Mouse (Mus musculus) intestine, embryonic 15.5 days (tissue): ENCODE data around the gene Mtf2. TPM values are rescaled to one million over a fixed set of nuclear protein-coding genes. Genes with fewer than 3 reads are reported as not detected.
"Not testable (repeated sequence)": the region's sequence is repeated elsewhere in the genome, so short reads cannot be mapped to it uniquely, and the experiment has no call there.

Experiments used
- ATAC-seq: fragments of 200-750 bp; cut with Nextera tagmentation; 2 replicates; pipeline ENCODE4 v1.8.0; 2017; ENCODE audit warnings: moderate TSS enrichment, moderate library complexity
- H3K27ac ChIP-seq: fragments of 300-500 bp; sonication (generic); 2 replicates; pipeline ENCODE4 v1.5.1; 2015; ENCODE audit warnings: mild to moderate bottlenecking, inconsistent platforms
- H3K27me3 ChIP-seq: fragments of 300-500 bp; sonication (generic); replicated peaks from 2 replicates; pipeline ENCODE4 v1.6.1; 2015; ENCODE audit warnings: inconsistent platforms
- H3K36me3 ChIP-seq: fragments of 300-500 bp; sonication (generic); 2 replicates; pipeline ENCODE4 v1.6.1; 2015; ENCODE audit warnings: inconsistent platforms
- H3K4me1 ChIP-seq: fragments of 300-500 bp; sonication (generic); replicated peaks from 2 replicates; pipeline ENCODE4 v1.6.1; 2015; ENCODE audit warnings: inconsistent platforms
- H3K4me2 ChIP-seq: fragments of 300-500 bp; sonication (generic); replicated peaks from 2 replicates; pipeline ENCODE4 v1.6.1; 2015; ENCODE audit warnings: mild to moderate bottlenecking, inconsistent platforms
- H3K4me3 ChIP-seq: fragments of 300-500 bp; sonication (generic); replicated peaks from 2 replicates; pipeline ENCODE4 v1.5.1; 2015; ENCODE audit warnings: inconsistent platforms
- H3K9ac ChIP-seq: fragments of 300-500 bp; sonication (generic); 2 replicates; pipeline ENCODE4 v1.6.1; 2015; ENCODE audit warnings: inconsistent platforms
- H3K9me3 ChIP-seq: fragments of 300-500 bp; sonication (generic); 2 replicates; pipeline ENCODE4 v1.6.1; 2016; ENCODE audit warnings: inconsistent platforms
- WGBS: fragments of 180-500 bp; shearing (Covaris S2); methylation state at CpG from one replicate; pipeline ENCODE4 v1.1.7; 2015; 5-methylcytosine and 5-hydroxymethylcytosine counted together
- polyA plus RNA-seq: library from polyadenylated mRNA; unstranded; fragments of >200 nt; fragmentation: Nextera tagmentation; extraction: Ambion mirVana; gene quantifications from 2 replicates; pipeline ENCODE4 v1.2.1, GENCODE M21; 2015

Mtf2 gene
- 71.8 and 86.0 TPM in 2 replicates for polyA plus RNA-seq

DNA sequence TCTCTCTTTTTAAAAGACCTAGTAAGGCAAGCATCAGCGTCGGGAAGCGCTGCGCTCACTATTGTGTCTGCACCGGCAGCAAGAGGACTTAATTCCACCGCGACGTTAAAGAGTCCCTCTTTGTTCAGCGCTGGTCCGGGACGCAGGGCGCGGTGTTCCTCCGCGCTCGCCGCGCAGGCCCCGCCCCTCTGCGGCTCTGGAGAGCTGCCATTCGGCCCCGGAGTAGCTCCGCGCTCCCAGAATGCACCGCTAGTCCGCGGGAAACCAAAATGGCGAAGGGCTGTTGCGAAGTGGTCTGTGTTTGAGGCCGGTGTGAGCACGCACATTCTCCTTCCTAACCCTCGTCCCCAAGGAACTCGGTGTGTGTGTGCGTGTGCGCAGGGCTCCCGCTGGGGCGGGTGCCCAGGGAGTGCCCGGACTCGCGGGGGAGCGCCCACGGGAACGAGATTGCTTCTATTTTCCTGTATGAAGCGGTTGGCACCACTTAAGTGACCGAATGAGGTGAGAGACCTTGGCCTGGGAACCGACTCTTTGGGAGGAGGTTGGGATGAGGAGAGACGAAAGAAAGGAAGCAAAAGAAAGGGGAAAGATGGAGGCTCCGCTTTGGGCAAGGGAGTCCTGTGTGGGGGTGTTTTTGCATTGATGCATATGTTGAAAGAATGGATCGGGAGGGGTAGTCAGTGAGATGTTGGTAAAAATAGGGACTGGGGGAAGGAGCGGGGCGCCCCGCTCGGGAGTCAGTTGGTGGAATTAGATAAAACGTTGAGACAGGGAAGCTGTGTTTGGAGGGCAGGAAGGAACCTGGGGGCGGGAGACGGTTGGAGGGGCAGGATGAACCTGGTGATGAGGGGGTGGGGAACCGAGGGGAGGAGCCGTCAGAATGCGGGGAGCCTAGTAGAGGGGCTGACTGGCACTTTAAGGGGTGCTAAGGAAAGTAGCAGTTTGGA is at the start of gene Mtf2:
TSS of gene Mtf2 (plus strand) at position 210 of the 947 bp plus-strand sequence.
- Histone ChIP-seq H3K9ac (peak within 1 kb of the TSS; percentile 98), H3K4me3 (peak within 1 kb of the TSS; percentile 72), H3K27me3 (no peaks in the 10 kb centered on the region), H3K4me1 (no peaks in the 10 kb centered on the region), H3K4me2 (peak within 1 kb of the TSS; percentile 77), H3K9me3 (no peaks in the 10 kb centered on the region), H3K36me3 (peaks cover 6% of the 10 kb centered on the region), H3K27ac (peak within 1 kb of the TSS; percentile 92)
- under 1% methylated on average over 59 of the region's 59 CpGs for WGBS
- ATAC-seq, result peak; percentile 99

DNA sequence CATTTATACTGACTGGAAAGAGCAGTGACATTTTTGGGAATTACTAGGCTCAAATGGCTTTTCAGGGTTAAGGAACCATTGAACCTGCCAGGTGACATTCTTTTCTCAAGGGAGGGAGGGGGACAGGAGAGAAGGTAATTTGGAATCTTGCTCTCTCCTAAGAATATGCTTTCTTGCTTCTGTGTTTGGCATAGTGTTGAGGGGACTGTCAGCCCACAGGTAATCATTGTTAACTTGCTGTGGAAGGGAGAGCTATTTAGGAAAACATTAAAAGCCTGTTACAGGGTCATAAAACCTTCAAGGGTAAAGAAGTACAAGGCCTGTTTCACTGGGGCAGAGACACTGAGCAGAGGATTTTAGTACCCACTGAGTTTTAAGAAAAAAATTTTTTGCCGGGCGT is 48.2 kb upstream of the Mtf2 start:
- no peak for ATAC-seq
- WGBS, result 71% methylated on average over 2 of the region's 2 CpGs
- H3K9ac ChIP-seq, result no peak overlapping the region
- no peak overlapping the region for H3K4me2 ChIP-seq
- H3K27ac ChIP-seq, result no peak overlapping the region
- H3K27me3 ChIP-seq, result no peaks in the 10 kb centered on the region
- H3K4me3 ChIP-seq, result no peak overlapping the region
- H3K9me3 ChIP-seq, result no peaks in the 10 kb centered on the region
- H3K4me1 ChIP-seq, result no peaks in the 10 kb centered on the region
- H3K36me3 ChIP-seq, result no peaks in the 10 kb centered on the region

DNA sequence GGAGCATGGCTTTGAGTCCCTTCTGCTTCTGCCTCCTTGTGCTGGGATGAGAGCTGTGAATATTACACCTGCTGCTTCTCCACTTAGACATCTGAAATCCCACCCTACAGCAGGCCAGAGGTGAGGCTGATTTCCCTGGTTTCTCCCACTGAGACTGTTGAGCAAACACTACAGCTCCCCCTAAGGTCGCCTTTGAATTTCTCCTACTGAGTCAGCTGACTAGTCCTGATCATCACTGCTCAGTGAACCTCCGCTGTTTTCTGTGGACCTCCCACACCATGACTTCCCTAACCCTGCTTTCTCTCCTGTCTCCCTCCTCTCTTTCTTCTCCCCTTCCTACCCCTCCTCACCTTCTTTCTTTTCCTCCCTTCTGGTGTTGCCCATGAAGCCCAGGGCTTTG is 46.1 kb upstream of the Mtf2 start:
- H3K27me3 ChIP-seq, result no peaks in the 10 kb centered on the region
- 14% methylated on average over 2 of the region's 2 CpGs for WGBS
- no peak overlapping the region for H3K9ac ChIP-seq
- no peaks in the 10 kb centered on the region for H3K36me3 ChIP-seq
- H3K4me3 ChIP-seq, result no peak overlapping the region
- ATAC-seq, result no peak
- H3K9me3 ChIP-seq, result no peaks in the 10 kb centered on the region
- H3K4me2 ChIP-seq, result no peak overlapping the region
- H3K4me1 ChIP-seq, result no peaks in the 10 kb centered on the region
- H3K27ac ChIP-seq, result no peak overlapping the region

DNA sequence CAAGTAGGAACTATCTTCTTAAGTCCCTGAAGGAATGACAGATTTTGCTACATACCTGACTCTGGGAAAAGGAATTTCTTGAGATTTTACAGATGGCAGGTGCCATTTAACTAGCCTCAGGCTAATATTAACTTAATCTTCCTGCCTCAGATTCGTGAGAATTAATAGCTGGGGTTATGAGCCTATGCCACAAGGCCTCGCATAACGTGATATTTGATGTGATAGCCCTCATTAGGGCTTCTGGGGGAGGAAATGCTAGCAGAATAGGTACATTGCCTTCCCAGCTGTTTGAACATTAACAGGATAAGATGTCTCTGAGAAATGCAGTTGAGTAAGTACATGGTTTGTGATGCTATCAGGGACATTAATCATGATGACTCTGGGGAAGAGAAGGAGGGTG is 44.1 kb upstream of the Mtf2 start:
- Histone ChIP-seq H3K9ac (no peak overlapping the region), H3K9me3 (no peaks in the 10 kb centered on the region), H3K4me1 (no peaks in the 10 kb centered on the region), H3K4me2 (no peak overlapping the region), H3K27ac (no peak overlapping the region), H3K27me3 (no peaks in the 10 kb centered on the region), H3K4me3 (no peak overlapping the region), H3K36me3 (no peaks in the 10 kb centered on the region)
- WGBS, result 65% methylated on average over 3 of the region's 3 CpGs
- ATAC-seq, result no peak

GRCm38 (mm10) chr5:108028230-108028629 is 37.2 kb upstream of the Mtf2 start:
- H3K4me1 ChIP-seq, result no peaks in the 10 kb centered on the region
- no peak overlapping the region for H3K4me3 ChIP-seq
- no peak for ATAC-seq
- H3K9ac ChIP-seq, result no peak overlapping the region
- no peaks in the 10 kb centered on the region for H3K9me3 ChIP-seq
- H3K36me3 ChIP-seq, result no peaks in the 10 kb centered on the region
- 92% methylated on average over 4 of the region's 4 CpGs for WGBS
- H3K4me2 ChIP-seq, result no peak overlapping the region
- H3K27ac ChIP-seq, result no peak overlapping the region
- H3K27me3 ChIP-seq, result no peaks in the 10 kb centered on the region

GRCm38 (mm10) chr5:108028797-108029536 is 36.5 kb upstream of the Mtf2 start:
- not testable (repeated sequence) for H3K4me3 ChIP-seq, H3K27me3 ChIP-seq, H3K36me3 ChIP-seq, H3K27ac ChIP-seq, H3K4me1 ChIP-seq, H3K9me3 ChIP-seq, H3K4me2 ChIP-seq, H3K9ac ChIP-seq, ATAC-seq
- WGBS, result 84% methylated on average over 7 of the region's 7 CpGs

DNA sequence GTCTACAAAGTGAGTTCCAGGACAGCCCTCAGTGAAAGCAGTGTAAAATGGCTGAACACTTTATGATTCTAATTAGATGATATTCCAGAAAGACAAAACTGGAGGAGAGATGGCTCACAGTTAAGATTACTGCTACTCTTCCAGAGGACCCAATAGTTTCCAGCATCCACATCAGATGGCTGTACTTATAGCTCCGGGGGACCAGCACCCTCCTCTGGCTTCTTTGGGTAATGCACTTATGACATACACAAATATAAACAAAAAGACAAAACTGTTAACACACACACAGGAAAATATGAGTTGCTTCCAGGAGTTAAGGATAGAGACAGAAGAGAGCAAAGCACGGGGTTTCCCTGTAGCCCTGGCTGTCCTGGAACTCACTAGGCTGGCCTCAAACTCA is 35.5 kb upstream of the Mtf2 start:
- WGBS, result 84% methylated on average over 2 of the region's 2 CpGs
- no peak overlapping the region for H3K9ac ChIP-seq
- no peaks in the 10 kb centered on the region for H3K4me1 ChIP-seq
- H3K27me3 ChIP-seq, result no peaks in the 10 kb centered on the region
- H3K27ac ChIP-seq, result no peak overlapping the region
- no peak overlapping the region for H3K4me3 ChIP-seq
- no peak overlapping the region for H3K4me2 ChIP-seq
- ATAC-seq, result no peak
- no peaks in the 10 kb centered on the region for H3K9me3 ChIP-seq
- H3K36me3 ChIP-seq, result no peaks in the 10 kb centered on the region

DNA sequence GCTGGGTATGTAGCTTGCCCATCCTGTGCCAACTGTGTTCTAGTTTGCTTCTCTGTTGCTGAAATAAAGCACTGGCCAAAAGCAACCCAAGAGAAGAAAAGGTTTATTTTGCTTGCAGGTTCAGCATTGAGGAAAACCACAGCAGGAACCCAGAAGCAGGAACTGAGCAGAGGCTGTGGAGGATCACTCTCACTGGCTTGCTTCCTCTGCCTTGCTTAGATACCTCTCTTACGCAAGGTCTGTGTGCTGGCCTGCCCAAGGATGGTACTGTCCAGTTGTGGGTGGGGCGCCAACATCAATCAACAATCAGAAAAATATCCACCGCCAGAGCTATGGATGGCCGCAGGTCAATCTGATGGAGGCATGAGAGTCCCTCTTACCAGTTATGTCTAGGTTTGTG is 34.2 kb upstream of the Mtf2 start:
- Histone ChIP-seq H3K4me1 (no peaks in the 10 kb centered on the region), H3K36me3 (no peaks in the 10 kb centered on the region), H3K27me3 (no peaks in the 10 kb centered on the region), H3K9me3 (no peaks in the 10 kb centered on the region), H3K4me2 (no peak overlapping the region), H3K4me3 (no peak overlapping the region), H3K9ac (no peak overlapping the region), H3K27ac (no peak overlapping the region)
- ATAC-seq, result no peak
- WGBS, result 86% methylated on average over 4 of the region's 4 CpGs

DNA sequence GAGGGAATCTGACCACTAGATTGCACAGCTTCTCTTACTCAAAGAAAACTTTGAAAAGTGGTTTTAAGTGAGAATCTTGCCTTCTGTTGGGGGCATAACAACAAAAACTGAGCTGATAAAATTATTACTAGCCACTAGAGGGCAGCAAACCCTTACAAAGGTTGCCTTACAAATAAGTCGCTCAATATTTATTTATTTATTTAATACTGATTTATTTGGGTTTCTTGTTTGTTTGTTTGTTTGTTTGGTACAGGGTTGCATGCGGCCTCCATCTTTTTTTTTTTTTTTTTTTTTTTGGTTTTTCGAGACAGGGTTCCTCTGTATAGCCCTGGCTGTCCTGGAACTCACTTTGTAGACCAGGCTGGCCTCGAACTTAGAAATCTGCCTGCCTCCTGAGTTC is 31.3 kb upstream of the Mtf2 start:
- Histone ChIP-seq H3K36me3 (no peaks in the 10 kb centered on the region), H3K4me2 (no peak overlapping the region), H3K9ac (no peak overlapping the region), H3K9me3 (no peaks in the 10 kb centered on the region), H3K27me3 (no peaks in the 10 kb centered on the region), H3K4me1 (no peaks in the 10 kb centered on the region), H3K4me3 (no peak overlapping the region), H3K27ac (no peak overlapping the region)
- no peak for ATAC-seq
- WGBS, result 42% methylated on average over 4 of the region's 4 CpGs

- whole genome bisulfite sequencing, result 18% methylated on average over 2 of the region's 2 CpGs
- H3K4me1 ChIP-seq, result no peaks in the 10 kb centered on the region
- no peaks in the 10 kb centered on the region for H3K27me3 ChIP-seq
- H3K9ac ChIP-seq, result no peak overlapping the region
- no peak overlapping the region for H3K4me2 ChIP-seq
- H3K27ac ChIP-seq, result no peak overlapping the region
- no peak for ATAC-seq
- H3K9me3 ChIP-seq, result no peaks in the 10 kb centered on the region
- no peaks in the 10 kb centered on the region for H3K36me3 ChIP-seq
- H3K4me3 ChIP-seq, result no peak overlapping the region
Observed at GRCm38 (mm10) chr5:108035523-108035922, 30.0 kb upstream of the Mtf2 start.

GRCm38 (mm10) chr5:108042061-108042460 is 23.4 kb upstream of the Mtf2 start:
- Histone ChIP-seq H3K9ac (no peak overlapping the region), H3K36me3 (no peaks in the 10 kb centered on the region), H3K27me3 (no peaks in the 10 kb centered on the region), H3K4me1 (no peaks in the 10 kb centered on the region), H3K9me3 (no peaks in the 10 kb centered on the region), H3K27ac (no peak overlapping the region), H3K4me2 (no peak overlapping the region), H3K4me3 (no peak overlapping the region)
- WGBS, result 90% methylated on average over 5 of the region's 5 CpGs
- no peak for ATAC-seq

DNA sequence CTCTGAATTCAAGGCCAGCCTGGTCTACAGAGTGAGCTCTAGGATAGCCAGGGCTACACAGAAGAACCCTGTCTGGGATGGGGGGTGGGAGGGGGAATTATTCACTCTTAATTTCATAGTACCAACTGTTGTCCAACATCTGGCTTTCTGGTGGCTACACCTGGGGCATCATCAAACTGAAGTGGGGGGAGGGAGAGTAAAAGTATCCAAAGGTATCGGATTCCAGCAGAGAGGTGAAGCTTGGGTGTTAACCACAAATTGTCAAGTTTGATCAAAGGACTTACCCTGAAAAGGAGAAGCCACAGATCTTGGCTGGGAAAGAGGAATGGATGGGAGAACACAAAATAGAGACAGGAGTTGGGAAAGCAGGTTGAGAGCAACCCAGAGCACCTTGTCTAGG is 21.6 kb upstream of the Mtf2 start:
- Histone ChIP-seq H3K27me3 (no peaks in the 10 kb centered on the region), H3K4me3 (no peak overlapping the region), H3K4me1 (no peaks in the 10 kb centered on the region), H3K36me3 (no peaks in the 10 kb centered on the region), H3K4me2 (no peak overlapping the region), H3K27ac (no peak overlapping the region), H3K9me3 (no peaks in the 10 kb centered on the region), H3K9ac (no peak overlapping the region)
- ATAC-seq, result no peak
- 57% methylated on average over 1 of the region's 1 CpGs for WGBS
